Mouse (Mus musculus) embryonic stem cell, embryonic (primary cell): ENCODE measurements at regions not wholly inside any gene's neighbourhood (a gene's known extent, or its start where the extent isn't known, plus 50 kb on each side); places are given as distances from the start of the nearest gene placed in this dataset.
"Not testable (repeated sequence)": the region's sequence is repeated elsewhere in the genome, so short reads cannot be mapped to it uniquely, and the experiment has no call there.

Experiments
- CTCF ChIA-PET, 4 experiments: fragments of 300-600 bp in 2 of 4; fragments of 350-600 bp in 2 of 4; sonication (Branson Sonifier 250); formaldehyde crosslinking; loops; one replicate each; lab custom pipeline; 2022; ENCODE audit warnings: inconsistent platforms in 2 of 4; lab: Charles Lee
- POLR2A ChIA-PET, 4 experiments: fragments of 300-600 bp in 2 of 4; fragments of 350-600 bp in 2 of 4; sonication (Branson Sonifier 250); formaldehyde crosslinking; loops; one replicate each; lab custom pipeline; 2022; ENCODE audit warnings: antibody characterized with exemption in 4 of 4, inconsistent platforms in 1 of 4; lab: Charles Lee

GRCm38 (mm10) chr8:57110765-57111402 is 209.9 kb upstream of the Hand2 start:
- CTCF ChIA-PET, POLR2A ChIA-PET: not testable (repeated sequence)

- ChIA-PET CTCF (no interaction called here), POLR2A (no interaction called here)
Measured at GRCm38 (mm10) chr8:57111403-57111771, 209.4 kb upstream of the Hand2 start.

GRCm38 (mm10) chr8:57113915-57114314 is 206.9 kb upstream of the Hand2 start:
- ChIA-PET POLR2A (no interaction called here), CTCF (no interaction called here)

DNA sequence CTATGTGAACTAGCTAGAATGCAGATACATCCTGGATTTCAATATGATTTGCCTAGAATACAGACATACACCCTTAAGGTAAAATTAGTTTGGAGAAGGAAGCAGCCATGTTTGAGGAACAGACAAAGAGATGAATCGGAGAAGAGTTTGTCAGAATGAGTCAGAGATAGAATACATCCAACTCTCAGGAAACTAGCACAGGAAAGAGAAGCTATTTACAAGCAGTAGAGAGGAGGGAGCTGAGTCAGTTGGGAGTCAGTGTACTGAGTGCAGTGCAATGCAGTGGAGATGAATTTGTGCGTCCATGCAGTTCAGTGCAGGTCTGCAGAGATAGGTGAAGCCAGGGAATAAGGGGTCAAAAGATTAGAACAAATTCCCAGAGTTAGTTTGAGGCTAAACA is 205.5 kb upstream of the Hand2 start:
- CTCF ChIA-PET, result no interaction called here

GRCm38 (mm10) chr8:57134041-57134440 is 186.7 kb upstream of the Hand2 start:
- ChIA-PET CTCF (no interaction called here), POLR2A (no interaction called here)

More for the DNA sequence above, 205.5 kb upstream of the Hand2 start:
- POLR2A ChIA-PET, result no interaction called here

DNA sequence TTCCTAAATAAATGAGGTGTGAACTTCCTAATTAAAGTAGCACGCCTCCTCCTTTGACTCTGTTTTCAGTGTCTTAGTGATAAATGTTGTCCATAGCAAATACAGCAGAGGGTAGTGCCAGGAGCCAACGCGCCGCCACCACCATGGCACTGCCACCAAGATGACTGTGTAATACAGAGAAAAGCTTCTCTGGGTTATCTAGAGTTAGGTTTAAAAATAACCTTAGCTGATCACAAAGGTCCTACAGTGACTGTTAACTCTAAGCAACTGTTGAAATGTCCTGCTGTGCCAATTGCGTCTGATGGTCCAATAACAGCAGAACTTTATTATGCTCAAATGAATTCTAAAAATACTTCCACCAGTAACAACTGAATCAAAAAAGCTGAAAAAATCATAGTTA is 186.1 kb upstream of the Hand2 start:
- POLR2A ChIA-PET, result no interaction called here
- CTCF ChIA-PET, result no interaction called here

- POLR2A ChIA-PET, result no interaction called here
- CTCF ChIA-PET, result no interaction called here
Measured at GRCm38 (mm10) chr8:57148036-57148435, 172.7 kb upstream of the Hand2 start.

DNA sequence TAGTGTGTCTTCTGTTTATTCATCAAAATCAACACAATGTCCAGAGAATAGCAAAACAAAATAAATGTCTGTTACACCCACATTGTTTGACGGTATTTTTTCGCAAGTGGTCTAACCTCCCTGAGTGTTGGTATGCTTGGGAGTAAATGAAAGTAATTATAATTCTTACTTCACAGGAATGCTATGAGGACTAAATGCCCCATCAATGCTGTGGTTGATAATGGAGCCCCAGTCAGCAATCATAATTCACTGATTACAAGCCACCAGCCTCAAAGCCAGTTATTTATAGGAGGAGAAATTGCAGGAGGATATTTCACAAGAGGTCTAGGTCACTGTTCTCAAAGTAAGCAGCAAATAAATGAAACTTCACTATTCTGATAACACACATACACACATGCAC is 129.6 kb upstream of the Hand2 start:
- ChIA-PET CTCF (no interaction called here), POLR2A (no interaction called here)

GRCm38 (mm10) chr8:57200280-57200679 is 120.5 kb upstream of the Hand2 start:
- CTCF ChIA-PET, result no interaction called here
- POLR2A ChIA-PET, result no interaction called here

DNA sequence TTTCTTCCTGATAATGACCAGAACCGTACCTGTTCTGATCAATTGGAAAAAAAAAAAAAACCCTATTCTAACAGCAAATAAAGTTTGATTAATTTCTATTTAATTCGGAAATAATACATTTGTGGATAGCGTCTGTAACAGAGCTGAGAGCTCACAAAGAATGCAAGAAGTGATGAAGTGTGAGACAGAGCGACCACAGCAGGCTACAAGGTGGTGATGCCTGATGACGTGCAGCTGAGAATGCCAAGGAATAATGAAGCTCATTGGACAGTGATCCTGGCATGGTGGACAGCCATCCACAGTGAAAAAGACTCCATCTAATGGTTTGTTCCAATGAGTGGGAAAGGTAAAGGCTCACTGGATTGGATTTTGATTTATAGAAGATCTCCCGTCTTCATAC is 111.2 kb upstream of the Hand2 start:
- ChIA-PET CTCF (no interaction called here), POLR2A (interaction anchor here in 1 of 4 experiments (0.7 kb wide), 1 partner anchor 243 kb away, joined by 3 read pairs; no protein-coding TSS in a partner anchor)

- ChIA-PET POLR2A (interaction anchor here in 1 of 4 experiments (0.7 kb wide), 1 partner anchor 145 kb away, joined by 3 read pairs; no protein-coding TSS in a partner anchor), CTCF (no interaction called here)
Measured at GRCm38 (mm10) chr8:57213066-57213465, 107.7 kb upstream of the Hand2 start.

GRCm38 (mm10) chr8:57213982-57214930 is 106.5 kb upstream of the Hand2 start:
- CTCF ChIA-PET, result interaction anchor here in 1 of 4 experiments (0.6 kb wide), 1 partner anchor 210 kb away, joined by 6 read pairs; no protein-coding TSS in a partner anchor

GRCm38 (mm10) chr8:57230594-57230993 is 90.2 kb upstream of the Hand2 start:
- CTCF ChIA-PET, result no interaction called here

More at GRCm38 (mm10) chr8:57213982-57214930, 106.5 kb upstream of the Hand2 start:
- POLR2A ChIA-PET, result no interaction called here

DNA sequence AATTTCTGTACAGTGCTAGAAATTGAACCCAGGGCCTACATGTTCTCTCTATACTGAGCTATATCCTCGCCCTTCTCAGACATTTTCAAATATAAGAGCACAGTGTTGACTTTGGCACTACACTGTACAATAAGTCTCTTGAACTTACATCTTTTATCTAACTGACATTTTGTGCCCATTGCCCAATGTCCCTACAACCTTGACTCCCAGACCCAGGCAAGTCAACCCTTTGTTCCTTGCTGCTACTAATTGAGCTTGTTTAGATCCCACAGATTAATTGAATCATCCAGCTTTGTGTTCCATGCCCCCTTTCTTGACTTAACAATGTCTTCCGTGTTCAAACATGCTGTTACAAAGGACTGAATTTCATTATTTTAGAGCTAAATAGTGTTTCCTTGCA is 78.5 kb upstream of the Hand2 start:
- POLR2A ChIA-PET, result no interaction called here
- CTCF ChIA-PET, result no interaction called here

More at GRCm38 (mm10) chr8:57230594-57230993, 90.2 kb upstream of the Hand2 start:
- POLR2A ChIA-PET, result no interaction called here

- POLR2A ChIA-PET, result no interaction called here
- CTCF ChIA-PET, result no interaction called here
Measured at GRCm38 (mm10) chr8:57249061-57249460, 71.7 kb upstream of the Hand2 start.
